Mouse (Mus musculus) intestine, embryonic 15.5 days (tissue): ENCODE measurements at regions not wholly inside any gene's neighbourhood (a gene's known extent, or its start where the extent isn't known, plus 50 kb on each side); places are given as distances from the start of the nearest gene placed in this dataset.

Experiments
- ATAC-seq: fragments of 200-750 bp; cut with Nextera tagmentation; 2 replicates; pipeline ENCODE4 v1.8.0; 2017; ENCODE audit warnings: moderate TSS enrichment, moderate library complexity
- H3K27ac ChIP-seq: fragments of 300-500 bp; sonication (generic); 2 replicates; pipeline ENCODE4 v1.5.1; 2015; ENCODE audit warnings: mild to moderate bottlenecking, inconsistent platforms
- H3K27me3 ChIP-seq: fragments of 300-500 bp; sonication (generic); replicated peaks from 2 replicates; pipeline ENCODE4 v1.6.1; 2015; ENCODE audit warnings: inconsistent platforms
- H3K36me3 ChIP-seq: fragments of 300-500 bp; sonication (generic); 2 replicates; pipeline ENCODE4 v1.6.1; 2015; ENCODE audit warnings: inconsistent platforms
- H3K4me1 ChIP-seq: fragments of 300-500 bp; sonication (generic); replicated peaks from 2 replicates; pipeline ENCODE4 v1.6.1; 2015; ENCODE audit warnings: inconsistent platforms
- H3K4me2 ChIP-seq: fragments of 300-500 bp; sonication (generic); replicated peaks from 2 replicates; pipeline ENCODE4 v1.6.1; 2015; ENCODE audit warnings: mild to moderate bottlenecking, inconsistent platforms
- H3K4me3 ChIP-seq: fragments of 300-500 bp; sonication (generic); replicated peaks from 2 replicates; pipeline ENCODE4 v1.5.1; 2015; ENCODE audit warnings: inconsistent platforms
- H3K9ac ChIP-seq: fragments of 300-500 bp; sonication (generic); 2 replicates; pipeline ENCODE4 v1.6.1; 2015; ENCODE audit warnings: inconsistent platforms
- H3K9me3 ChIP-seq: fragments of 300-500 bp; sonication (generic); 2 replicates; pipeline ENCODE4 v1.6.1; 2016; ENCODE audit warnings: inconsistent platforms
- WGBS: fragments of 180-500 bp; shearing (Covaris S2); methylation state at CpG from one replicate; pipeline ENCODE4 v1.1.7; 2015; 5-methylcytosine and 5-hydroxymethylcytosine counted together

DNA sequence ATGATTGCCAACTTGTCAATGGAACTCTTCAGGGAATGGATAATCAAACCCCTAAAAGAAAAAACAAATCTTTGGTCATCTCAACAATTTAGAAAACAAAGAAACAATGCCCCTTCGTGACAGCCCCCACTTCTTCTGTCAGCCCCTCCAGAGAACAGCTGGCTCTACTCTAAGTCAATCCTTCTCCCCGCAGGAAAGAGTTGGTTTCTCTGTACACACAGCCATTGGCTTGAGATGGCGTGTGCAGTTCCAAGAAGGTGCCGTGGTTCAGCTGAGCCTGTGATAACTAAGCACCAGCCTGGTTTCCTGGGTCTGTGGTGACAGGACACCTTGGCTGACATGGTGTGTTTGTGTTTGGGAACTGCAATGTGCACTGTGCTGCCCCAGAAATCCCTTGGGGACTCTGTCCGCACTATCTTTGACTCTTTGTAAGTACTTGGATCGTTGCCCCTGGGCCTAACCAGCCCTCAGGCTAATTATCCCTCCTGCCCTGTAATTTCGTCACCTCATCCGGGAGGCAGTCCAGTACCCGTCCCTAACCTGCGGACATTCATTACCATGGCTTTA, 253.8 kb upstream of the Kazn start:
- H3K27me3 ChIP-seq, result no peaks in the 10 kb centered on the region
- no peak overlapping the region for H3K9ac ChIP-seq
- H3K27ac ChIP-seq, result no peak overlapping the region
- H3K36me3 ChIP-seq, result no peaks in the 10 kb centered on the region
- no peak overlapping the region for H3K4me3 ChIP-seq
- ATAC-seq, result no peak
- H3K4me1 ChIP-seq, result no peaks in the 10 kb centered on the region
- H3K4me2 ChIP-seq, result no peak overlapping the region
- no peaks in the 10 kb centered on the region for H3K9me3 ChIP-seq
- 69% methylated on average over 10 of the region's 10 CpGs for WGBS

DNA sequence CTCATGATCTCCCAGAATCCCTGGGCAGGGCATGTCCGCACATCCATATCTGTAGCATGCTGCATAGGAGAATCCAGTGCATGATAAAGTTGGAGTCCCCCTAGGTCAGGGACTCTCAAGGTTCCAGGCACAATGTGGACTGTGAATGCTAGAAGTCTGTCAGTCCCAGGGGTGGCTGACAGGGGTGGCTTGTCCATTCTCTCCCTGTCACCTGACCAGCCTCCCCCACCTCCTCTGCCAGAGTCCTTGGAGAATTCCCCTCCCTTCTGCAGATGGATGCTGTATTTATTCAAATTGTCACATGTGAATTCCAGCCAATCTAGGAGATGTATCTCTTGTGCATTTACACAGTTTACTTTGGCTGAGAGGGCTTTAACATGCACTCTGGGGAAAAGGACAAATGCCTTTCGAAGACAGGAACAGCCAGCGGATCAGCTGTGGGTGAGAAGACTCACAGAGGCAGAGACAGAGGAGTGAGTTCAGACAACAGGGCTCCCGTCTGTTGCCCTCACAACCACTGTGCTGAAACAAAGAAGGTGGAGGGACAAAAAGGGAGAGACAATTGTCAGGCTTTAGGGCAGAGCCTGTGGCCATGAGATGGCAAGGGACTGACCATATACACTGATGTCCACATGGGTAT, 246.7 kb upstream of the Kazn start:
- Histone ChIP-seq H3K4me3 (no peak overlapping the region), H3K9ac (no peak overlapping the region), H3K27ac (peak overlapping the region; percentile 5), H3K27me3 (no peaks in the 10 kb centered on the region), H3K36me3 (no peaks in the 10 kb centered on the region), H3K4me1 (no peaks in the 10 kb centered on the region), H3K9me3 (no peaks in the 10 kb centered on the region), H3K4me2 (no peak overlapping the region)
- 46% methylated on average over 4 of the region's 4 CpGs for WGBS
- ATAC-seq, result peak; percentile 67

DNA sequence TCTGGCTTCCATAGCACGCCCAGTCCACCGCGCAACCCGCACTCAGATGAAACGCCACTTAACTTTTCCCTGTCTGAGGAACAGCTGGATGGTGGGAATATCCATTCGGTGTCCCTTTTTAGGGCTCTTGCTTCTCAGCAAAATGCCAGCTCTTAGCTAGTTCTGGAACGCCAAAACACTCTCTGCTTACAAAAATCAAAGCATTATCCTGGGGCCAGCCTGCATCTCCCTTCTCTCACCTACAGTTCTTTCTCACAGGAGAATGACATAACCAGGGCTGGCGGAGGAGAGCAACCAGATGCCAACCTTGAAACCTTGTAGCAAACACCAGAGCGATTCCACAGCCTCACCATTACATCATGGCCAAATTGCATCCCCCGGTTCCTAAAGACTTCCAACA, 236.4 kb upstream of the Kazn start:
- Histone ChIP-seq H3K4me2 (peak overlapping the region; percentile 22; the same call in 1 of the 2 replicates), H3K27me3 (no peaks in the 10 kb centered on the region), H3K36me3 (no peaks in the 10 kb centered on the region), H3K4me1 (0 out of 2 replicates have a peak, but pooled peaks cover 2% of the 10 kb centered on the region), H3K9me3 (no peaks in the 10 kb centered on the region), H3K9ac (no peak overlapping the region), H3K27ac (no peak overlapping the region), H3K4me3 (no peak overlapping the region)
- WGBS, result 85% methylated on average over 10 of the region's 10 CpGs
- no peak for ATAC-seq

DNA sequence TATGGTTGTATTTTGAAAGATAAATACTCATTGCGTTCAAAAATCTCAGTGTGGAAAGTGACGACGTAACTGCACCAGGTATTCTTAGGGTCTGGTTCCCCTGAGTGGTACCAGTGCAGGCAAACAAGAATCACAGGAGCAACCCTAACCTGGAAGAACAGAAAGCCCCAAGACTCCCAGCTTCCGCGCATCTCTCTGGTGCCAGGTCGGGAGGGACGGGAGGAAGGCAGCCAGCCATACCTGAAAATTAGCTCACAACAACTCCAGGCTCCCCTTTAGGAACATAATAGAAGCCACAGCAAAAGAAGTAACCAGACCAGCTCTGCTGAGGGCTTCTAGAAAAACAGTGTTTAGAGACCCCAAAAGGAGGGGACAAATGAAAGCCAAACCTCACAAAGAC, 235.4 kb upstream of the Kazn start:
- Histone ChIP-seq H3K27me3 (no peaks in the 10 kb centered on the region), H3K9me3 (no peaks in the 10 kb centered on the region), H3K4me1 (0 out of 2 replicates have a peak, but pooled peaks cover 2% of the 10 kb centered on the region), H3K4me2 (no peak overlapping the region), H3K4me3 (no peak overlapping the region), H3K27ac (no peak overlapping the region), H3K9ac (no peak overlapping the region), H3K36me3 (no peaks in the 10 kb centered on the region)
- ATAC-seq, result no peak
- 84% methylated on average over 7 of the region's 7 CpGs for WGBS

DNA sequence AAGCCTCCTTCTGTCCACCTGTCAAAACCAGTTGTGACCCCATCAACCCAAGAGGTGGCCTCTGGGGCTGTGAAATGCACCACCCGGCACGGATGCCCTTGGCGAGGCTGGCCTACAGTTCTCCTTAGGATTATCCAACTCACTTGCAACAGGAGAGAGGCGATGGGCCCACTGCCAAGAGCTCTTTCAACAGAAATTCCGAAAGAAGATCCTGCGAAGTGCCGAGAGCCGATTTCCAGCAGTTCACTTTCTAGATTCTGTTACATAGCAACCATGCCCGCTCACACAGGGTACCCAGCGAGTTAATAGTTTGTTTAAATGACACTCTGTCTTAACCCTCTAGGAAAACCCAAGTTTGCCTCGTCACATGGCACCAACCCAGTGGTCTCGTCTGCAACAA, 234.8 kb upstream of the Kazn start:
- Histone ChIP-seq H3K27ac (no peak overlapping the region), H3K36me3 (no peaks in the 10 kb centered on the region), H3K9me3 (no peaks in the 10 kb centered on the region), H3K4me2 (peak overlapping the region; percentile 2; the same call in 1 of the 2 replicates), H3K4me3 (no peak overlapping the region), H3K9ac (no peak overlapping the region), H3K4me1 (0 out of 2 replicates have a peak, but pooled peaks cover 2% of the 10 kb centered on the region), H3K27me3 (no peaks in the 10 kb centered on the region)
- 60% methylated on average over 12 of the region's 12 CpGs for WGBS
- no peak for ATAC-seq

DNA sequence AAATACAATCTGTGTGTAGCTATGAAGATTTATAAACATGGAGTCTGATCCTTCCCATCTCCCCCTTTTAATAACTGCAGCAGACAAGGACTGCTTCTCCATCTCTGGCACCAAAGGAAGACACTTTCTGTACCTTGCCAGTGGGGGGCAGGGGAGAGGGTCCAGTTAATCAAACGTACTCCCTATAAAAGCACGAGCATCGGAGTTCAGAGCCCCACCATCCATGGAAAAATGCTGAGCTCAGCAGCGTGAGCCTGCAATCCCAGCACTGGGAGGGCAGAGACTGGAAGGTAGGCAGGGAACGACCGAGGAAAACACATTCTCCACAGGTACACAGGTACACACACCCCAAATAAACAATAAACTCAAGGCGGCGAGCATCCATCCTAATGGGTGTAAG, 234.1 kb upstream of the Kazn start:
- H3K27me3 ChIP-seq, result no peaks in the 10 kb centered on the region
- H3K36me3 ChIP-seq, result no peaks in the 10 kb centered on the region
- ATAC-seq, result no peak
- 80% methylated on average over 8 of the region's 8 CpGs for WGBS
- H3K9me3 ChIP-seq, result no peaks in the 10 kb centered on the region
- H3K4me3 ChIP-seq, result no peak overlapping the region
- H3K4me1 ChIP-seq, result 0 out of 2 replicates have a peak, but pooled peaks cover 2% of the 10 kb centered on the region
- no peak overlapping the region for H3K27ac ChIP-seq
- no peak overlapping the region for H3K4me2 ChIP-seq
- no peak overlapping the region for H3K9ac ChIP-seq

DNA sequence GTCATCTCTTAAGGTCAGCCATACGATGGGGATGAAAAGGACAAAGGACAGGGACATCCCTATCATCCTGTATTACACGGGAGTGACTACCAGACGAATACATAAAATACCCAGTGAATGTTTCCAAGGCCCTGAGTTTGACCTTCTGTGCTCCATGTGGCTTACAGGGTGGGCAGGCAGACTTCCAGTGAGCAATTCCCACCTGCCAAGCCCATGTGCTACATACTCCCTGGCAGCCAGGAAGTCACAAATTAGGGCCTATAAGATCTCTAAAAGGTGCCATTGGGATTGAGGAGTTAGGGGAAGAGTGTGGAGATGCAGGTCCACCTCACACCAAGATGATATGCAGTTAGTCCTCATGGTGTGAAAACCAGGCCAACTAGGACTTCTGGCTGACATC, 233.1 kb upstream of the Kazn start:
- Histone ChIP-seq H3K4me1 (0 out of 2 replicates have a peak, but pooled peaks cover 2% of the 10 kb centered on the region), H3K9me3 (no peaks in the 10 kb centered on the region), H3K27me3 (no peaks in the 10 kb centered on the region), H3K36me3 (no peaks in the 10 kb centered on the region), H3K27ac (no peak overlapping the region), H3K9ac (no peak overlapping the region), H3K4me3 (no peak overlapping the region), H3K4me2 (no peak overlapping the region)
- ATAC-seq, result no peak
- WGBS, result 89% methylated on average over 3 of the region's 3 CpGs

DNA sequence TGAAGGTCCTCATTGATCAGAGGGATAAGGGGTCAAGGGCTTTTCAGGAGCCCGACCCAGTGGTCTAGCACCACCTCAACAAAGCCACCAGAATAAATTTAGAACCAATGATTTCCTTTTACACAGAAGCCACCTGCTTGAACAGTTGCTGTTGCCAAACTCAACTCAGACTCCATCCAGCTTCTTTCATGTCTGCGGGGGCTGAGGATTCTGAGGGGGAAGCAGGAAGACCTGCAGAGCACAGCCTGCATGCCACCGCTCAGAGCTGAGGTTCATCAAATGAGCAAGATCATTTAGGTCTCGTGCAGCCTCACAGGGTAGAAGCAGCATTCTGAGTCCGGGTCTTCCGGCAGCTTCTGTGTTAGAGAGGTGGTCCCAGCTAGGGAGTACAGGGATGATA, 231.6 kb upstream of the Kazn start:
- Histone ChIP-seq H3K9me3 (no peaks in the 10 kb centered on the region), H3K36me3 (no peaks in the 10 kb centered on the region), H3K4me2 (no peak overlapping the region), H3K9ac (no peak overlapping the region), H3K4me3 (no peak overlapping the region), H3K27ac (no peak overlapping the region), H3K4me1 (0 out of 2 replicates have a peak, but pooled peaks cover 2% of the 10 kb centered on the region), H3K27me3 (no peaks in the 10 kb centered on the region)
- ATAC-seq, result no peak
- WGBS, result 87% methylated on average over 6 of the region's 6 CpGs

DNA sequence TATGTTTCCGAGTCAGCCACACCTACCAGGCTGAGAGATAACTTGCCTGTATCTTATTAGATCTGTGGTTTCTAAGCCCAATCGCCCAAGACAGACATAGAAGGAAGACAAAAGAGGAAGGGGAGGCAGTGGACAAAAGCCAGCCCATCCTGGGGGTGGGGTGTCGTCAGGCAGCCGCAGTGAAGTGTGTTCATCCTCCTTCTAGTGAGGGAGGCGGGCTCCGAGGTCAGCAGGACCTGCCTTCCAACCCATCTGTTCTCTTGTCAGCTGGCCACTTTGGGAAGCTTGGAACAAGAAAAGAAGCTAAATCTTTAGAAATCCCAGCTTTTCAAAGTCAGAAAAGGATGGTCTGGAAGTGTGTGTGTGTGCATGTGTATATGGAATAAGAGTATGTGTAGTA, 228.7 kb upstream of the Kazn start:
- WGBS, result 50% methylated on average over 6 of the region's 6 CpGs
- no peak for ATAC-seq
- Histone ChIP-seq H3K9ac (no peak overlapping the region), H3K27ac (no peak overlapping the region), H3K27me3 (no peaks in the 10 kb centered on the region), H3K4me1 (no peaks in the 10 kb centered on the region), H3K4me2 (no peak overlapping the region), H3K4me3 (no peak overlapping the region), H3K9me3 (no peaks in the 10 kb centered on the region), H3K36me3 (no peaks in the 10 kb centered on the region)

DNA sequence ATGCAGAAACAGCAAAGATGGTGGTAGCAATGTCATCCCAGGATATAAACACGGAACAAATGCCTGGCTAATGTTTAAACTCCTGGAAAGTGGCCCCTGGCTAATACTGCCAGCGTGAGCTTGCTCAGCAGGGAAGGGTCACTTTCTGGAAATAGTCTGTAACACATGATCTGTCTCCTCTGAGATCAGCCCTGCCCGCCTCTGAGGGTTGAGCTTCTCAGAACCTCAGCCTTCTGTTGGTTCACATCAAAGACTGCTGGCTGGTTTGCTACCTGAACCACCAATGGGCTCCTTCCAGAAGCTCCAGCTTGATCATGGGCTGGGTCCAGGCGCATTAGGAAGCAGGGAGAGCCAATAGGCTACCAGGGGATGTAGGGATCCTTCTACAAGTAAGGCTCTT, 226.0 kb upstream of the Kazn start:
- Histone ChIP-seq H3K9me3 (no peaks in the 10 kb centered on the region), H3K4me3 (no peak overlapping the region), H3K9ac (no peak overlapping the region), H3K27ac (no peak overlapping the region), H3K27me3 (no peaks in the 10 kb centered on the region), H3K36me3 (no peaks in the 10 kb centered on the region), H3K4me1 (no peaks in the 10 kb centered on the region), H3K4me2 (no peak overlapping the region)
- WGBS, result 73% methylated on average over 4 of the region's 4 CpGs
- ATAC-seq, result no peak

DNA sequence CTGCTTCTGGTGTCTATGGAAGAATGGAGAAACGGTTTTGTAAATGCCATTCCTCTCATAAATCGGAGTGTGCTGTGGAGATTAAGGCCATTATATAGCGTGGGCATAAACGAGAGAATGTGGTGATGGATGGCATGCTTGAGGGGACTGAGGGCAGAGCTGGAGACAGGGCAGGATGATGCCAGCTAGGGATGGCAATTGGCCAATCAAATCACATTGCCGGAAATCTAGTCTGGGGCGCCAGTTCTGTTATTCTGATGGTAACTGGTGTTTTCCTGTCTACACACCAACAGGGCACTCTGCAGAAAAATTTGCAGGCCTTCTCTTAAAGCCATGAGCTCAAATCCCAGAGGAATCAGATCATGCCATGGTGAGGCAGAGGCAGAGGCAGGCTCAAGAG, 224.9 kb upstream of the Kazn start:
- no peak for ATAC-seq
- 86% methylated on average over 6 of the region's 6 CpGs for WGBS
- Histone ChIP-seq H3K4me2 (no peak overlapping the region), H3K4me3 (no peak overlapping the region), H3K27ac (no peak overlapping the region), H3K9ac (no peak overlapping the region), H3K36me3 (no peaks in the 10 kb centered on the region), H3K9me3 (no peaks in the 10 kb centered on the region), H3K4me1 (no peaks in the 10 kb centered on the region), H3K27me3 (no peaks in the 10 kb centered on the region)

DNA sequence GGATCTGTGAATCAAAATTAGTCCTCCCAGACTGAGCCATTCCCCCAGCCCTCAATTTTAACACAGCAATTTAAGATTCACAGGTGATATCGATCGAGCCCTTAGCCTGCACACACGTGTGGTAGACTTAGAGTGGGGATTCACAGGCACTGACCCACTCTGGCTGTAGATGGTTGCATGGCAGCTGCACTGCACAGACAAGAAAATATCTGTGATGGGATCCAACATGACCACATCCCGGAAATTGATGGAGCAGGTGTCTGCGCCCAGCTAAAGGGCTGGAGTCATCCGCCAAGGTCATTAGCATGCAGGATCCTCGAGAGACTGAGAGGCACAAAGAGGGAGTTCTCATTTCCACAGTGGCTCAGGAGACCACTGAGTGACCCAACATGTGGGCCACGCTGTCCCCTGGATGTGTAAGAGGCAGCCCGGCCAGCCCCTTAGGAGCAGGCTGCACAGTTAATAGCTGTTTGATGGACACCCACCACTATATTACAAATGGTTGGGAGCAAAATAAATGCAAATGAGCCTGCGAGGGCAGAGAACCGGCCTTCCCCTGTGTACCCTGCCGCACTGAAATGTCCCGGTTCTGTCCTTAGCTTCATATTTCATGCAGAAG, 221.4 kb upstream of the Kazn start:
- H3K9ac ChIP-seq, result no peak overlapping the region
- H3K27me3 ChIP-seq, result no peaks in the 10 kb centered on the region
- no peak for ATAC-seq
- 87% methylated on average over 13 of the region's 13 CpGs for WGBS
- H3K4me1 ChIP-seq, result no peaks in the 10 kb centered on the region
- H3K36me3 ChIP-seq, result no peaks in the 10 kb centered on the region
- no peak overlapping the region for H3K4me2 ChIP-seq
- H3K9me3 ChIP-seq, result no peaks in the 10 kb centered on the region
- H3K4me3 ChIP-seq, result no peak overlapping the region
- H3K27ac ChIP-seq, result no peak overlapping the region

DNA sequence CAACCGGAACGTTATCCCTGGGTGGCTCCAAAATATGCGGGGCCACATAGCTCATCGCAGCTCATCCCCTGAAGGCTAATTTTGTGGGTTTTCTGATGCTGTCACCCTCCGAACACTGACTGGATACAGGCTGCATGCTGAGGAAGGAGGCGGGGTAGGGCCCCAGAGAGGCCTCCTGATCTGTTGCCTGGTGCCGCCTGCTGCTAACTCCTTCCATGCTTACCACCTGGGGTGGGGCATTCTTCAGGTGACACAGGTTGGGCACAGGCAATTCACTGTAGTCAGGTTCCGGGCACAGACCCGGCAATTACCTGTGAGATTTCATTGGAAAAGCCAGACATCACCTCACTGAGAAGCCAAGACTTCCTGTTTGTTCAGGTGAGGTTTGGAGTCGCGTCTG, 213.4 kb upstream of the Kazn start:
- H3K36me3 ChIP-seq, result no peaks in the 10 kb centered on the region
- no peak overlapping the region for H3K27ac ChIP-seq
- WGBS, result 44% methylated on average over 11 of the region's 11 CpGs
- no peak overlapping the region for H3K4me2 ChIP-seq
- H3K9ac ChIP-seq, result no peak overlapping the region
- no peak overlapping the region for H3K4me3 ChIP-seq
- no peaks in the 10 kb centered on the region for H3K9me3 ChIP-seq
- 0 out of 2 replicates have a peak, but pooled peaks cover under 1% of the 10 kb centered on the region for H3K4me1 ChIP-seq
- H3K27me3 ChIP-seq, result no peaks in the 10 kb centered on the region
- ATAC-seq, result peak; percentile 63
